ENCODE assay signal across 28 mouse cellular contexts in the genomic region with DNA sequence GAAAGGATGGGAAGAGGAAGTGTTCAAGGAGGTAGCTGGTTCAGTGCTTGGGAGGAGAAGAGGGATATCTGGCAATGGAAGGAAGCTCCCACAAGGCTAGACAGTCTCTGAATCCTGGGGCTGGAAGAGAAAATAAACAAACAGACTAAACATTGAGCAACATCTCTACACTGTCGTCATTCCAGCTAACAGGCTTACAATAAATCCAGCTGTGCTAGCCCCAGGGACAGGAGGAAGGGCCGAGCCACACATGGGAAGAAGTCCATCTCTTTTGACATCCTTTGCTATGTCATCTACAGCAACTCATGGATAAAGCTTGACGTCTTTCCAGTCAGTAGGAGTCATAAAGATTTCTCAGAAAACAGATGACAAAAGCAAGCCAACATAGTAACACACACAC. TPM values are rescaled to one million over a fixed set of nuclear protein-coding genes. Genes with fewer than 3 reads are reported as not detected.
A peak's percentile ranks its signal among the peaks of the same experiment; 100 is the strongest.
DNase-seq lines count a peak whose midpoint lies in the region; ATAC-seq and TF ChIP-seq lines count a peak whose summit lies in the region.
"Had no signal": no experiment of that assay in that cellular context is flagged by ENCODE, and none has a peak within 500 bp of the region (broad histone marks: within the 10 kb centered on the region; RNA-seq: fewer than 3 reads in every experiment).

No protein-coding gene starts in this region.

- H3K36me3 ChIP-seq in heart, embryonic 10.5 days, result no peaks in the 10 kb centered on the region
- H3K36me3 ChIP-seq in lung, embryonic 16.5 days (ENCODE audit: control insufficient read depth, insufficient read depth, low read length), result no peaks in the 10 kb centered on the region
- H3K36me3 ChIP-seq: hindbrain, embryonic 12.5 days; intestine, embryonic 15.5 days; lung, embryonic 15.5 days; midbrain, embryonic 12.5 days; neural tube, embryonic 13.5 days; stomach, embryonic 15.5 days had no signal

- no peak for TF ChIP-seq POLR2A in lung, adult 2 months (IDR thresholded peaks at IDR 0.05; ENCODE audit: borderline replicate concordance, extremely low read depth, low read depth, low read length)

- 68% methylated on average over 3 of the region's 3 CpGs for WGBS in heart, embryonic 10.5 days
- WGBS in lung, embryonic 16.5 days, result 33% methylated on average over 3 of the region's 3 CpGs
- WGBS in lung, adult 2 months, result 43% methylated on average over 3 of the region's 3 CpGs

- peak; percentile 57; the same call in 1 of the 2 replicates for ATAC-seq in lung, embryonic 16.5 days (ENCODE audit: low read depth)
- ATAC-seq: forebrain, embryonic 14.5 days; hindbrain, postnatal 0 days; intestine, embryonic 15.5 days had no signal

- H3K4me3 ChIP-seq in heart, embryonic 10.5 days, result no peak overlapping the region
- H3K4me3 ChIP-seq in lung, embryonic 16.5 days (ENCODE audit: low read length), result no peak overlapping the region
- H3K4me3 ChIP-seq in lung, adult 2 months (replicated peaks; ENCODE audit: extremely low read depth, low read depth, low read length), result no peak overlapping the region
- H3K4me3 ChIP-seq in left cerebral cortex, adult 2 months, result no peak overlapping the region
- H3K4me3 ChIP-seq: hindbrain, embryonic 12.5 days; intestine, embryonic 15.5 days; layer of hippocampus, adult 2 months; lung, embryonic 15.5 days; megakaryocyte, embryonic 14.5 days; midbrain, embryonic 12.5 days; myocyte; neural tube, embryonic 13.5 days; stomach, embryonic 15.5 days had no signal

- no peak overlapping the region for H3K27ac ChIP-seq in heart, embryonic 10.5 days
- no peak overlapping the region for H3K27ac ChIP-seq in lung, embryonic 16.5 days (ENCODE audit: low read length)
- no peak overlapping the region for H3K27ac ChIP-seq in left cerebral cortex, adult 2 months
- H3K27ac ChIP-seq: hindbrain, embryonic 12.5 days; hindbrain, postnatal 0 days; intestine, embryonic 15.5 days; layer of hippocampus, adult 2 months; liver, embryonic 14.5 days; lung, embryonic 15.5 days; midbrain, embryonic 12.5 days; neural tube, embryonic 13.5 days; stomach, embryonic 15.5 days had no signal

- TF ChIP-seq CTCF in lung, adult 2 months (IDR thresholded peaks at IDR 0.05; ENCODE audit: insufficient read depth, low read length), result no peak
- no peak for TF ChIP-seq CTCF in left cerebral cortex, adult 2 months (IDR thresholded peaks at IDR 0.05)

- H3K4me1 ChIP-seq in heart, embryonic 10.5 days, result peaks cover 11% of the 10 kb centered on the region; the same call in 1 of the 2 replicates
- no peaks in the 10 kb centered on the region for H3K4me1 ChIP-seq in lung, embryonic 16.5 days (replicated peaks; ENCODE audit: control insufficient read depth, insufficient read depth, low read length)
- H3K4me1 ChIP-seq in lung, adult 2 months (ENCODE audit: control insufficient read depth, insufficient read depth, low read length), result no peaks in the 10 kb centered on the region
- H3K4me1 ChIP-seq: intestine, embryonic 15.5 days; lung, embryonic 15.5 days; megakaryocyte, embryonic 14.5 days; midbrain, embryonic 12.5 days; stomach, embryonic 15.5 days had no signal

- DNase-seq in heart, adult 18-20 months, result peak; percentile 34 to 52
- no peak for DNase-seq in heart, embryonic 10.5 days (ENCODE audit: low spot score)
- no peak for DNase-seq in lung, adult 2 months
- peak; percentile 42 for DNase-seq in fat pad, adult 2 months (ENCODE audit: extremely low read depth, low read depth, low spot score)
- no peak for DNase-seq in left cerebral cortex, adult 2 months (ENCODE audit: extremely low spot score in 1 of 2, low spot score in 2 of 2)
- DNase-seq in urinary bladder, adult 2 months (ENCODE audit: low spot score), result no peak
- DNase-seq: adrenal gland, postnatal 10 days; B cell, adult 2 months; cerebellum, adult 11 months; cerebellum, adult 9-10 months; cerebellum, postnatal 36 days; heart, postnatal 14 days; kidney, adult 2 months; kidney, postnatal 36 days; left cerebral cortex, postnatal 4 days had no signal

- H3K4me2 ChIP-seq in lung, embryonic 16.5 days (ENCODE audit: low read depth, low read length), result no peak overlapping the region
- H3K4me2 ChIP-seq: hindbrain, embryonic 12.5 days; intestine, embryonic 15.5 days; lung, embryonic 15.5 days; midbrain, embryonic 12.5 days; neural tube, embryonic 13.5 days; stomach, embryonic 15.5 days had no signal

- no peak overlapping the region for H3K9ac ChIP-seq in lung, embryonic 16.5 days (ENCODE audit: low read length)
- H3K9ac ChIP-seq: hindbrain, embryonic 12.5 days; intestine, embryonic 15.5 days; liver, embryonic 14.5 days; lung, embryonic 15.5 days; midbrain, embryonic 12.5 days; neural tube, embryonic 13.5 days; stomach, embryonic 15.5 days had no signal

- intact Hi-C loops in left cerebral cortex, adult 2 months (cut with DNase I), result no loop called here

- H3K9me3 ChIP-seq in heart, embryonic 10.5 days, result no peaks in the 10 kb centered on the region
- no peaks in the 10 kb centered on the region for H3K9me3 ChIP-seq in lung, embryonic 16.5 days (ENCODE audit: control insufficient read depth, low read length)
- H3K9me3 ChIP-seq: hindbrain, embryonic 12.5 days; intestine, embryonic 15.5 days; lung, embryonic 15.5 days; midbrain, embryonic 12.5 days; neural tube, embryonic 13.5 days; stomach, embryonic 15.5 days had no signal

- no peaks in the 10 kb centered on the region for H3K27me3 ChIP-seq in heart, embryonic 10.5 days (ENCODE audit: insufficient read depth, poor library complexity, severe bottlenecking)
- H3K27me3 ChIP-seq in lung, embryonic 16.5 days (ENCODE audit: control insufficient read depth, insufficient read depth, low read depth, low read length), result no peaks in the 10 kb centered on the region
- H3K27me3 ChIP-seq: hindbrain, embryonic 12.5 days; intestine, embryonic 15.5 days; lung, embryonic 15.5 days; megakaryocyte, embryonic 14.5 days; midbrain, embryonic 12.5 days; neural tube, embryonic 13.5 days; stomach, embryonic 15.5 days had no signal

RNA-seq across cellular contexts. Expression of gene Hivep1, which starts 57.7 kb away (rescaled TPM):
- total RNA-seq in heart, adult 18-20 months (2021), result 10 to 100 TPM; 23.8 to 25.9 TPM
- 7.5 and 8.2 TPM in 2 replicates for polyA plus RNA-seq in heart, embryonic 10.5 days (2016; fragmentation: Nextera tagmentation; extraction: Ambion mirVana)
- 7.6 and 8.6 TPM in 2 replicates for polyA plus RNA-seq in lung, embryonic 16.5 days (2015; fragmentation: Nextera tagmentation; extraction: Ambion mirVana)
- 35.9 and 41.8 TPM in 2 replicates for polyA plus RNA-seq in lung, adult 2 months (2012; rRNA removed)
- 10 to 100 TPM; 69.7 to 71.7 TPM for total RNA-seq in left cerebral cortex, adult 2 months (2021)
- 13.5 and 18.0 TPM in 2 replicates for polyA plus RNA-seq in urinary bladder, adult 2 months (2012; rRNA removed)

Comparison
In these comparisons a context has a peak if more than half of its experiments do, and no peak if none do; other contexts are left out.
1. DNase-seq: peak in heart, adult 18-20 months (2 of 2) and fat pad, adult 2 months (single experiment); none in heart, embryonic 10.5 days (single experiment), lung, adult 2 months (single experiment), left cerebral cortex, adult 2 months (0 of 2) and urinary bladder, adult 2 months (single experiment).